Mouse (Mus musculus) hindbrain, postnatal 0 days (tissue): ENCODE results near the gene Ocel1. TPM values are rescaled to one million over a fixed set of nuclear protein-coding genes. Genes with fewer than 3 reads are reported as not detected.

Experiments used
- ATAC-seq: fragments of 200-750 bp; cut with Nextera tagmentation; 2 replicates; pipeline ENCODE4 v1.8.0; 2017; ENCODE audit warnings: mild to moderate bottlenecking, moderate TSS enrichment, moderate library complexity
- DNase-seq: peaks from one replicate; pipeline ENCODE4 v3.0.0-alpha.2; 2015; ENCODE audit warnings: low spot score
- H3K27ac ChIP-seq: fragments of 300-500 bp; sonication (generic); 2 replicates; pipeline ENCODE4 v1.5.1; 2014; ENCODE audit warnings: mild to moderate bottlenecking
- H3K27me3 ChIP-seq: fragments of 300-500 bp; sonication (generic); 2 replicates; pipeline ENCODE4 v1.6.1; 2014; ENCODE audit warnings: low read length, mixed read lengths; ENCODE audit not compliant: insufficient read depth
- H3K36me3 ChIP-seq: fragments of 300-500 bp; sonication (generic); 2 replicates; pipeline ENCODE4 v1.6.1; 2014; ENCODE audit warnings: low read length, mixed read lengths; ENCODE audit not compliant: insufficient read depth
- H3K4me1 ChIP-seq: fragments of 300-500 bp; sonication (generic); 2 replicates; pipeline ENCODE4 v1.6.1; 2014; ENCODE audit warnings: antibody characterized with exemption, low read length, mixed read lengths; ENCODE audit not compliant: insufficient read depth
- H3K4me2 ChIP-seq: fragments of 300-500 bp; sonication (generic); 2 replicates; pipeline ENCODE4 v1.6.1; 2014; ENCODE audit warnings: low read depth, mild to moderate bottlenecking, low read length, moderate library complexity, mixed read lengths
- H3K4me3 ChIP-seq: fragments of 300-500 bp; sonication (generic); 2 replicates; pipeline ENCODE4 v1.5.1; 2014; ENCODE audit warnings: low read length
- H3K9ac ChIP-seq: fragments of 300-500 bp; sonication (generic); replicated peaks from 2 replicates; pipeline ENCODE4 v1.6.1; 2014; ENCODE audit warnings: mild to moderate bottlenecking, low read length, moderate library complexity, mixed read lengths
- H3K9me3 ChIP-seq: fragments of 300-500 bp; sonication (generic); 2 replicates; pipeline ENCODE4 v1.6.1; 2016; ENCODE audit warnings: low read length, mixed read lengths
- CTCF ChIP-seq: IDR thresholded peaks from 2 replicates; pipeline ENCODE4 v1.5.1; 2016; ENCODE audit warnings: antibody characterized with exemption, control low read depth, low read depth
- WGBS: fragments of 180-500 bp; shearing (Covaris S2); extraction: QIAGEN DNeasy Blood & Tissue Kit; methylation state at CpG from one replicate; pipeline ENCODE4 v1.1.7; 2014; 5-methylcytosine and 5-hydroxymethylcytosine counted together
- polyA plus RNA-seq: library from polyadenylated mRNA; unstranded; fragments of >200 nt; fragmentation: Nextera tagmentation; extraction: Ambion mirVana; gene quantifications from 2 replicates; pipeline ENCODE4 v1.2.1, GENCODE M21; 2015
- total RNA-seq: library from RNA; depleted of rRNA; stranded (reverse); fragments of >200 nt; gene quantifications from 2 replicates; pipeline ENCODE4 v1.2.3, GENCODE M21; 2014

Gene Ocel1
- total and polyA plus RNA-seq, 2 experiments from 2014 or later = 5.0 to 12.3 TPM

DNA sequence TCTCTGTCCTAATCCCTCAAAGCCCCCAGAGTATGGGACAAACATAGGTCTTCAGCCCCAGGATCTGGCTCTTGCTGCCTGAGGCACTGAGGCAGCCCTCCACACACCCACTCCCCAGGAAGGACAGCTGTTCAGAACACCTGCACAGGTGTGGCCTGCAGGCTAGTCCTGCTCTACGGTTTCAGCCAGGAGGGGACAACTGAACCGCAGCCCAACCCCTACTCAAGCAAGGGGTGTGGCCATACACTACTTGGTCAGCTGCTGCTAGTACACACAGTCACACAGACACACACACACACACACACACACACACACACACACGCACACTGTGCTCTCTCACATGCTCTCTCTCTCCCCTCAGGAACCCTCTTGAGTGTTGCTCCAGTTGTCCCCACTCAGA lies 12.8 kb downstream of the Ocel1 start:
- peaks cover 15% of the 10 kb centered on the region for H3K4me1 ChIP-seq
- H3K9ac ChIP-seq = no peak overlapping the region
- no peaks in the 10 kb centered on the region for H3K9me3 ChIP-seq
- H3K4me3 ChIP-seq = no peak overlapping the region
- H3K36me3 ChIP-seq = no peaks in the 10 kb centered on the region
- H3K4me2 ChIP-seq = no peak overlapping the region
- WGBS = 58% methylated on average over 3 of the region's 3 CpGs
- TF ChIP-seq CTCF = no peak
- no peak for DNase-seq
- ATAC-seq = no peak
- H3K27me3 ChIP-seq = no peaks in the 10 kb centered on the region
- H3K27ac ChIP-seq = no peak overlapping the region

DNA sequence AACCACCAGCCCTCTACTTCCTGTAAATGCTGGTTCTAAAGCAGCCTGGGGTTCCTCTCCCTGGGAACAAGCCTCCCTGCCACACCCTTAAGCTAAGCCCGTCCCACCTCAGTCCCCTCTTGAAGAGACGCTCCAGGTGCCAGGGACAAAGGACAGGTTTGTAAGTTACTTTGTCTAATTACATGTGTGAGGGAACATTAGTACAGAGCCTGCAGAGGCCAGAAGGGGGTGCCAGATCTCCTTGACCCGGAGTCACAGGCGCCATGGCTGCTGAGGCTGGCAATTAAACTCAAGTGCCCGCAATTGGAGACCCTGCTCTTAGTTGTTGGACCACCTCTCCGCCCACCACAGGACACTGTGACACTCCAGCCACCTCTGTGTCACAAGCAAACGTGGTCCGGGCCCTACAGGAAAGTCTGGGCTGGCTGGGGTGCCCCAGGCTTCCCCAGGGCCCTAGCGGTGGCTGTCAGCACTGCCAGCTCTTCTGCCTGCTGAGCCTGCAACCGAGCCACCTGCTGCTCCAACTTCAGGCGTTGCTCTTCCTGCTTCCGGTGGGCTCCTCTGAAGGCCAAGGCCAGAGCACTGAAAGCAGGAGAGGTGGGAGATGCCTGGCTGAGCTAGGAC lies 14.2 kb downstream of the Ocel1 start:
- DNase-seq = no peak
- Histone ChIP-seq H3K4me1 (peaks cover 4% of the 10 kb centered on the region; the same call in 1 of the 2 replicates), H3K9me3 (no peaks in the 10 kb centered on the region), H3K4me2 (no peak overlapping the region), H3K9ac (no peak overlapping the region), H3K4me3 (no peak overlapping the region), H3K36me3 (no peaks in the 10 kb centered on the region), H3K27me3 (no peaks in the 10 kb centered on the region), H3K27ac (no peak overlapping the region)
- ATAC-seq = no peak
- TF ChIP-seq CTCF = 0 out of 2 replicates have a peak, but pooled peaks have one; percentile 11
- WGBS = 73% methylated on average over 12 of the region's 12 CpGs

DNA sequence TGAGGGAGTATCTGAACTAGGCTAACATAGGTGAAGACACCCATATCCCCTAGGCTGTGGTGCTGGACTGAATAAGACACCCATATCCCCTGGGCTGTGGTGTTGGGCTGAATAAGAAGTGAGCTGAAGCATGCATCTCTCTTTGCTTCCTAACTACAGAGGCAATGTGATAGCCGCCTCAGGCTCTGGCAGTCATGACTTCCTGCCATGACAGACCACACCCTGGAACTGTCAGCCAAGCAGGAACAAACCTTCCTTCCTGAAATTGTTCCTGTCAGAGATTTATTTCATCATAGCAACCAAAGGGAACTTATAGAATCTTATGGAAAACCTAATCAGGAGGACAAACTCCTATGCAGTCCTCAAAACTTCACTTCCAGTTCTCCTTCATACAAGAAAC lies 17.2 kb downstream of the Ocel1 start:
- no peaks in the 10 kb centered on the region for H3K9me3 ChIP-seq
- no peak overlapping the region for H3K27ac ChIP-seq
- ATAC-seq (no peak), DNase-seq (no peak)
- no peak overlapping the region for H3K4me3 ChIP-seq
- H3K4me1 ChIP-seq = no peaks in the 10 kb centered on the region
- H3K27me3 ChIP-seq = no peaks in the 10 kb centered on the region
- no peak for TF ChIP-seq CTCF
- 81% methylated on average over 1 of the region's 1 CpGs for WGBS
- no peak overlapping the region for H3K4me2 ChIP-seq
- no peak overlapping the region for H3K9ac ChIP-seq
- H3K36me3 ChIP-seq = no peaks in the 10 kb centered on the region

DNA sequence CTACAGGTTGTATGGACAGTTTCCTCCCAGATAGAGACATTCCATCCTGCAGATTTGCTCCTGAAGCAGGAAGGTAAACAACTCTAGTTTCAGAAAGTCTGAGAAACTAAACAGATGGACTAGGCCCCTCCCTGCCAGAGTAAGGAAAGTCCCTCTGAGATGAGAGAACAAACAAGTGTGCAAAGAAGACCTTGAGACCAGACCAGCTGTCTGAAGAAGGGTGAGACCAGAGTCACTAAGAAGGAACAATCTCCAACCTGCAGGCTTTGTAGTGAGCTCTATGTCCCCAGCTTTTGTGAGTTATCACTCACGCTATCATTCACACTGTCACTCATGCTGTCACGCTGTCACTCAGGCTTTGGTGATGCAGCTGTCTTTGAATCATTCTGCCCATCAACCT lies 20.6 kb downstream of the Ocel1 start:
- no peak overlapping the region for H3K9ac ChIP-seq
- H3K27me3 ChIP-seq = no peaks in the 10 kb centered on the region
- H3K4me1 ChIP-seq = 0 out of 2 replicates have a peak, but pooled peaks cover 3% of the 10 kb centered on the region
- no peak overlapping the region for H3K27ac ChIP-seq
- no peak for DNase-seq
- H3K4me3 ChIP-seq = no peak overlapping the region
- 94% methylated on average over 2 of the region's 2 CpGs for WGBS
- no peak for TF ChIP-seq CTCF
- H3K4me2 ChIP-seq = no peak overlapping the region
- ATAC-seq = no peak
- no peaks in the 10 kb centered on the region for H3K36me3 ChIP-seq
- no peaks in the 10 kb centered on the region for H3K9me3 ChIP-seq

- no peak for TF ChIP-seq CTCF
- Histone ChIP-seq H3K9ac (no peak overlapping the region), H3K27me3 (no peaks in the 10 kb centered on the region), H3K36me3 (no peaks in the 10 kb centered on the region), H3K4me1 (peaks cover 6% of the 10 kb centered on the region), H3K4me3 (no peak overlapping the region), H3K9me3 (no peaks in the 10 kb centered on the region), H3K4me2 (no peak overlapping the region), H3K27ac (no peak overlapping the region)
- DNase-seq (no peak), ATAC-seq (no peak)
- WGBS = 74% methylated on average over 5 of the region's 5 CpGs
These were observed 21.3 kb downstream of the Ocel1 start for GRCm38 (mm10) chr8:71392391-71392790.

DNA sequence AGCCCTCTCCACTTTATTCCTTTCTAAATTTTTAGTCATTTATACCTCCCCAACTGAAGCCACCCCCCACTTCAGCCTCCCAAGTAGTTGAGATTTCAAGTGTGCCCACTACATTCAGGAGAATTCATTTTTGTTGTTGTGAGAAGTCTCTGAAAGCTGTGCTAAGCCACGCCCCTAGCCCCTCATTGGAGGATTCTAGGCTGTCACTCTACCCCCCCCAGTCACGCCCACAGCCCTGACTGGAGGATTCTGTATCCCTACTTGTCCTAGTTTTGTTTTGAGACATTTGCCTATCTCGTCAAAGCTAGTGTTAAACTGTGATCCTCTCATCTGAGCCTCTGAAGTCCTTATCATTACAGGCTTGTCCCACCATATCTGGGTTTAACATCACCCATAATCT lies 21.8 kb downstream of the Ocel1 start:
- Histone ChIP-seq H3K9ac (no peak overlapping the region), H3K4me2 (no peak overlapping the region), H3K27me3 (no peaks in the 10 kb centered on the region), H3K36me3 (no peaks in the 10 kb centered on the region), H3K4me1 (peaks cover 10% of the 10 kb centered on the region), H3K27ac (no peak overlapping the region), H3K4me3 (no peak overlapping the region), H3K9me3 (no peaks in the 10 kb centered on the region)
- ATAC-seq = no peak
- peak; percentile 37 for DNase-seq
- WGBS = 16% methylated on average over 3 of the region's 3 CpGs
- no peak for TF ChIP-seq CTCF

- Histone ChIP-seq H3K9me3 (no peaks in the 10 kb centered on the region), H3K27ac (no peak overlapping the region), H3K4me3 (no peak overlapping the region), H3K4me2 (peak overlapping the region; percentile 29), H3K27me3 (no peaks in the 10 kb centered on the region), H3K4me1 (peaks cover 10% of the 10 kb centered on the region), H3K9ac (no peak overlapping the region), H3K36me3 (0 out of 2 replicates have a peak, but pooled peaks cover 2% of the 10 kb centered on the region)
- DNase-seq (no peak), ATAC-seq (no peak)
- WGBS = 81% methylated on average over 7 of the region's 7 CpGs
- TF ChIP-seq CTCF = no peak
These were observed 23.4 kb downstream of the Ocel1 start for GRCm38 (mm10) chr8:71394481-71394880.
